Mouse (Mus musculus): ENCODE measurements around the gene Cdh3.

GRCm38 (mm10) chr8:106530566-106530965 is 19.9 kb downstream of the Cdh3 start:
- TF ChIP-seq CTCF (conservative IDR thresholded peaks at IDR 0.05; ENCODE audit: insufficient read depth, insufficient read length, low read depth, low read length) (peak; percentile 58), POLR2A (IDR thresholded peaks at IDR 0.05; ENCODE audit: low read depth, low read length) (no peak)

Data from kidney, adult 2 months (tissue).